8 mouse cellular contexts compared by ENCODE assay signal in the genomic region with DNA sequence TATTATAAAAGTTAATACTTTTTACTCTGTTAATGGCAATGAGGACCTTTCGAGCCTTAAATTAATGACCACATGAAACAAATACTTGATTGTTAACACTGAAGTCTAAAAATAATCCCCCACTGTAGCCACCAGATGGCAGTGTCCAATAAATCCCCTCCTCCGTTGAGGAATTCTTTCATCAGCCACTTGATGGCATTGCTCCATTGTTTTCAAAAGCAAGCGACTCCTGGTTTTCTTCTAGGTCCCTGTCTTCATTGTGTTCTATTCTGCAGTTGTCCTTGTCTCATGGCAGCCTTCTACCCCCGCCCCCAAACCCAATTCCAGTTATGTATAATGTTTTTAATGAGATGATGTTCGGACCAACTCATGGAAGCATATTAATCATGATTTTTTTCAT.
A peak's percentile ranks its signal among the peaks of the same experiment; 100 is the strongest.
DNase-seq lines count a peak whose midpoint lies in the region; ATAC-seq lines count a peak whose summit lies in the region.
"Had no signal": no experiment of that assay in that cellular context is flagged by ENCODE, and none has a peak within 500 bp of the region (broad histone marks: within the 10 kb centered on the region; RNA-seq: fewer than 3 reads in every experiment).

No protein-coding gene starts in this region.

- H3K36me3 ChIP-seq in forebrain, embryonic 13.5 days (ENCODE audit: poor library complexity, severe bottlenecking), result no peaks in the 10 kb centered on the region
- H3K36me3 ChIP-seq in splenic B cell, adult 2 months (ENCODE audit: control insufficient read depth, insufficient read depth, low read length, poor library complexity, severe bottlenecking), result no peaks in the 10 kb centered on the region
- H3K36me3 ChIP-seq: heart, embryonic 13.5 days had no signal

- no peak overlapping the region for H3K4me2 ChIP-seq in forebrain, embryonic 13.5 days
- H3K4me2 ChIP-seq: heart, embryonic 13.5 days had no signal

- H3K27ac ChIP-seq in forebrain, embryonic 13.5 days, result no peak overlapping the region
- H3K27ac ChIP-seq: heart, embryonic 13.5 days had no signal

- no peaks in the 10 kb centered on the region for H3K27me3 ChIP-seq in forebrain, embryonic 13.5 days
- H3K27me3 ChIP-seq in splenic B cell, adult 2 months (ENCODE audit: control insufficient read depth, insufficient read depth, low read length, poor library complexity, severe bottlenecking), result no peaks in the 10 kb centered on the region
- H3K27me3 ChIP-seq: heart, embryonic 13.5 days had no signal

- ATAC-seq in forebrain, embryonic 13.5 days, result peak; percentile 75

- H3K4me1 ChIP-seq in forebrain, embryonic 13.5 days, result no peaks in the 10 kb centered on the region
- H3K4me1 ChIP-seq: heart, embryonic 13.5 days had no signal

- DNase-seq in 3134 (ENCODE audit: extremely low read depth, insufficient read length, low spot score), result peak; percentile 7
- DNase-seq in 3T3-L1 (ENCODE audit: low read depth, low spot score), result peak; percentile 89
- peak; percentile 11 for DNase-seq in c-Kit-positive CD71-positive TER-119-negative erythroid progenitor cells, embryonic 14.5 days (ENCODE audit: low read depth)
- DNase-seq in kidney, postnatal 14 days, result peak; percentile 61
- peak; percentile 75 for DNase-seq in mesoderm, embryonic 11.5 days (ENCODE audit: low read depth, low spot score)
- DNase-seq in splenic B cell, adult 2 months (ENCODE audit: low read depth, low spot score), result peak; percentile 23

- H3K4me3 ChIP-seq in forebrain, embryonic 13.5 days, result no peak overlapping the region
- H3K4me3 ChIP-seq: heart, embryonic 13.5 days had no signal

- no peak overlapping the region for H3K9ac ChIP-seq in forebrain, embryonic 13.5 days
- H3K9ac ChIP-seq: heart, embryonic 13.5 days had no signal

- WGBS in forebrain, embryonic 13.5 days, result 17% methylated on average over 5 of the region's 5 CpGs

- no peaks in the 10 kb centered on the region for H3K9me3 ChIP-seq in forebrain, embryonic 13.5 days (replicated peaks)

Comparison
In these comparisons a context has a peak if more than half of its experiments do, and no peak if none do; other contexts are left out.
1. DNase-seq: peak in every context shown above with its lines; median percentile 89 in 3T3-L1; 75 in mesoderm, embryonic 11.5 days; 61 in kidney, postnatal 14 days; 23 in splenic B cell, adult 2 months; 11 in c-Kit-positive CD71-positive TER-119-negative erythroid progenitor cells, embryonic 14.5 days; 7 in 3134.